Mouse (Mus musculus) limb, embryonic 10.5 days (tissue): ENCODE data around the gene Gm28827. TPM values are rescaled to one million over a fixed set of nuclear protein-coding genes. Genes with fewer than 3 reads are reported as not detected.
"Not testable (repeated sequence)": the region's sequence is repeated elsewhere in the genome, so short reads cannot be mapped to it uniquely, and the experiment has no call there.

Experiments used
- DNase-seq: peaks from one replicate; pipeline ENCODE4 v3.0.0-alpha.2; 2017; ENCODE audit warnings: low spot score
- H3K27ac ChIP-seq: fragments of 300-500 bp; sonication (generic); 2 replicates; pipeline ENCODE4 v1.5.1; 2016; ENCODE audit warnings: mild to moderate bottlenecking
- H3K27me3 ChIP-seq: fragments of 300-500 bp; sonication (generic); 2 replicates; pipeline ENCODE4 v1.6.1; 2016; ENCODE audit warnings: low read depth, mild to moderate bottlenecking; ENCODE audit not compliant: poor library complexity, severe bottlenecking
- H3K36me3 ChIP-seq: fragments of 300-500 bp; sonication (generic); 2 replicates; pipeline ENCODE4 v1.6.1; 2016; ENCODE audit warnings: mild to moderate bottlenecking, moderate library complexity
- H3K4me1 ChIP-seq: fragments of 300-500 bp; sonication (generic); 2 replicates; pipeline ENCODE4 v1.6.1; 2016
- H3K4me3 ChIP-seq: fragments of 300-500 bp; sonication (generic); 2 replicates; pipeline ENCODE4 v1.5.1; 2016; ENCODE audit warnings: mild to moderate bottlenecking, moderate library complexity
- H3K9me3 ChIP-seq: fragments of 300-500 bp; sonication (generic); replicated peaks from 2 replicates; pipeline ENCODE4 v1.6.1; 2016; ENCODE audit warnings: mild to moderate bottlenecking
- WGBS: fragments of 180-500 bp; shearing (Covaris S2); methylation state at CpG from one replicate; pipeline ENCODE4 v1.1.7; 2016; 5-methylcytosine and 5-hydroxymethylcytosine counted together
- polyA plus RNA-seq: library from polyadenylated mRNA; unstranded; fragments of >200 nt; fragmentation: Nextera tagmentation; extraction: Ambion mirVana; gene quantifications from 2 replicates; pipeline ENCODE4 v1.2.1, GENCODE M21; 2016

Gene Gm28827
- polyA plus RNA-seq, result not detected in 2 replicates

DNA sequence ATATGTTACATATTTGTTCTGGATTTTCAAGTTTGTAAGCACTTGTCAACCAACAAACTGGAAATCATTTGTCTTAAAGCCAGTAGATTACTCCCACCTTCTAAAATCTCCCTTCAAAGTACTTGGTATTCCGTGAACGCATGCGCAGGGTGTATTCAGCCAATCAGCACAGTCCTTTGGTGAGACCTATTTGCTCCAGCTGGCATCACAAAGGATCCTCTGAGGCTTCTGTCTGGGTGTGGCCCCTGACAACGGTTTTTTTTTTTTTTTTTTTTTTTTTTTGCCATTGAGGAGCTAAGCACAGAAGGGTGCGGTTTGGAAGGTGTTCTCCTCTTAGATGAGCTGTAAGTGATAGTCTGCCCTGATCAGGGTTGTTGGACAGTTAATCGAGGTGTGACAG, at the start of gene Gm28827:
Gene Gm28827, plus strand, starts transcription at position 301 of the 400 bp plus-strand sequence.
- not testable (repeated sequence) for H3K4me1 ChIP-seq, H3K4me3 ChIP-seq, H3K9me3 ChIP-seq, H3K27me3 ChIP-seq, DNase-seq, H3K27ac ChIP-seq, H3K36me3 ChIP-seq
- no CpG with 5 or more reads among the region's 6 CpGs for WGBS
